Mouse (Mus musculus): ENCODE data around the gene Nepn.
"Not testable (repeated sequence)": the region's sequence is repeated elsewhere in the genome, so short reads cannot be mapped to it uniquely, and the experiment has no call there.

The Nepn gene

GRCm38 (mm10) chr10:52388922-52389430 lies at the start of gene Nepn:
Gene Nepn (plus strand): TSS chr10:52388972.
- no peak for DNase-seq (ENCODE audit: low spot score)

GRCm38 (mm10) chr10:52343324-52343723 lies 45.4 kb upstream of the Nepn start:
- not testable (repeated sequence) for DNase-seq (ENCODE audit: low spot score)

GRCm38 (mm10) chr10:52353184-52353583 lies 35.6 kb upstream of the Nepn start:
- DNase-seq (ENCODE audit: low spot score) = no peak

- no peak for DNase-seq (ENCODE audit: low spot score)
Observed at GRCm38 (mm10) chr10:52358467-52358866, 30.3 kb upstream of the Nepn start, which contains the start of gene Gm26741. Gene Gm26741 (plus strand): TSS chr10:52358767.

- no peak for DNase-seq (ENCODE audit: low spot score)
Observed at GRCm38 (mm10) chr10:52360241-52360735, 28.5 kb upstream of the Nepn start.

- no peak for DNase-seq (ENCODE audit: low spot score)
Observed at GRCm38 (mm10) chr10:52360862-52361609, 27.7 kb upstream of the Nepn start.

GRCm38 (mm10) chr10:52368376-52368775 lies 20.4 kb upstream of the Nepn start:
- no peak for DNase-seq (ENCODE audit: low spot score)

GRCm38 (mm10) chr10:52373834-52374233 lies 14.9 kb upstream of the Nepn start:
- no peak for DNase-seq (ENCODE audit: low spot score)

GRCm38 (mm10) chr10:52374651-52375050 lies 14.1 kb upstream of the Nepn start:
- DNase-seq (ENCODE audit: low spot score) = no peak

GRCm38 (mm10) chr10:52376422-52376821 lies 12.3 kb upstream of the Nepn start:
- DNase-seq (ENCODE audit: low spot score) = no peak

- no peak for DNase-seq (ENCODE audit: low spot score)
Observed at GRCm38 (mm10) chr10:52377813-52378212, 11.0 kb upstream of the Nepn start.

GRCm38 (mm10) chr10:52381321-52381801 lies 7.4 kb upstream of the Nepn start:
- DNase-seq (ENCODE audit: low spot score) = no peak

GRCm38 (mm10) chr10:52381845-52382591 lies 6.8 kb upstream of the Nepn start, which contains the start of gene Gopc:
Gene Gopc (minus strand): TSS chr10:52382124.
- peak; percentile 97 for DNase-seq (ENCODE audit: low spot score)

- DNase-seq (ENCODE audit: low spot score) = no peak
Observed at GRCm38 (mm10) chr10:52383022-52383421, 5.8 kb upstream of the Nepn start.

- DNase-seq (ENCODE audit: low spot score) = no peak
Observed at GRCm38 (mm10) chr10:52383522-52383921, 5.2 kb upstream of the Nepn start.

- peak; percentile 15 for DNase-seq (ENCODE audit: low spot score)
Observed at GRCm38 (mm10) chr10:52384823-52385610, 3.8 kb upstream of the Nepn start.

GRCm38 (mm10) chr10:52387192-52387591 lies 1.6 kb upstream of the Nepn start:
- DNase-seq (ENCODE audit: low spot score) = no peak

GRCm38 (mm10) chr10:52389438-52389837 lies 666 bp downstream of the Nepn start:
- DNase-seq (ENCODE audit: low spot score) = no peak

GRCm38 (mm10) chr10:52391208-52391607 lies 2.4 kb downstream of the Nepn start:
- no peak for DNase-seq (ENCODE audit: low spot score)

- no peak for DNase-seq (ENCODE audit: low spot score)
Observed at GRCm38 (mm10) chr10:52396647-52397046, 7.9 kb downstream of the Nepn start.

- DNase-seq (ENCODE audit: low spot score) = no peak
Observed at GRCm38 (mm10) chr10:52398715-52399114, 9.9 kb downstream of the Nepn start.

GRCm38 (mm10) chr10:52399722-52400121 lies 10.9 kb downstream of the Nepn start:
- no peak for DNase-seq (ENCODE audit: low spot score)
